Mouse (Mus musculus) embryonic facial prominence, embryonic 10.5 days (tissue): ENCODE data around the gene Casd1. TPM values are rescaled to one million over a fixed set of nuclear protein-coding genes. Genes with fewer than 3 reads are reported as not detected.

ENCODE experiments used
- DNase-seq: peaks from one replicate; pipeline ENCODE4 v3.0.0-alpha.2; 2017; ENCODE audit warnings: low spot score
- H3K27ac ChIP-seq: fragments of 300-500 bp; sonication (generic); replicated peaks from 2 replicates; pipeline ENCODE4 v1.5.1; 2016; ENCODE audit warnings: mild to moderate bottlenecking
- H3K27me3 ChIP-seq: fragments of 300-500 bp; sonication (generic); replicated peaks from 2 replicates; pipeline ENCODE4 v1.6.1; 2016; ENCODE audit warnings: low read depth, mild to moderate bottlenecking; ENCODE audit not compliant: poor library complexity, severe bottlenecking
- H3K36me3 ChIP-seq: fragments of 300-500 bp; sonication (generic); replicated peaks from 2 replicates; pipeline ENCODE4 v1.6.1; 2016; ENCODE audit warnings: mild to moderate bottlenecking, moderate library complexity
- H3K4me1 ChIP-seq: fragments of 300-500 bp; sonication (generic); 2 replicates; pipeline ENCODE4 v1.6.1; 2016
- H3K4me3 ChIP-seq: fragments of 300-500 bp; sonication (generic); 2 replicates; pipeline ENCODE4 v1.5.1; 2016; ENCODE audit warnings: mild to moderate bottlenecking, moderate library complexity
- H3K9me3 ChIP-seq: fragments of 300-500 bp; sonication (generic); 2 replicates; pipeline ENCODE4 v1.6.1; 2016; ENCODE audit warnings: mild to moderate bottlenecking
- WGBS: fragments of 180-500 bp; shearing (Covaris S2); methylation state at CpG from one replicate; pipeline ENCODE4 v1.1.7; 2016; 5-methylcytosine and 5-hydroxymethylcytosine counted together
- polyA plus RNA-seq: library from polyadenylated mRNA; unstranded; fragments of >200 nt; fragmentation: Nextera tagmentation; extraction: Ambion mirVana; gene quantifications from 2 replicates; pipeline ENCODE4 v1.2.1, GENCODE M21; 2016

Casd1 gene
- polyA plus RNA-seq: 48.0 and 48.5 TPM in 2 replicates

DNA sequence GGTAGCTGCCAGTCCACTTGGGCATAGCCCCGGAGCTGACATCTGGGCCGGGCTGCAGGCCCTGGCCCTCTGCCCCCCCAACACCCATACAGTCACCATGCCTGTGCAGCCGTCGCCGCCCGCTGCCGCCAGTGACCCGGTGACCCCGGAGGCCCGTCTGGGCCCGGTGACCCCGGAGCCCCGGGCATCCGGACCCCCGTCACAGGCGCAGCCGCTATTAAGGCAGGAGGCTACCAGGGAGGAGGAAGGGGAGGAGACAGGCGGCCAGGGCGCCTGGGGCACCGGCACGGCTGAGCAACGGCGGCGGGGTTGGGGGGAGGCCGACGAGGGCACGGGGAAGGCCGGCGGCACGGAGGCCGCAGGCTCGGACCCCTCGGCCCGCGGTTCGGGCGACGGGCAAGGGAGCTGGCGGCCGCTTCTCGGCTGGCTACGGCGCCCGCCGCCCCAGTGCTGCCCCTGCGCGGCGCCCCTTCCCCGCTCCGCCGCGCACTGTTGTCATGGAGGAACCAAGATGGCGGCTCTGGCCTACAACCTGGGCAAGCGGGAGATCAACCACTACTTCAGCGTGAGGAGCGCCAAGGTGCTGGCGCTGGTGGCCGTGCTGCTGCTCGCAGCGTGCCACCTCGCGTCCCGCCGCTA, at the start of gene Casd1:
Gene Casd1 (plus strand): TSS at position 182 of the 639 bp plus-strand sequence.
- Histone ChIP-seq H3K4me1 (peaks cover 57% of the 10 kb centered on the region), H3K27ac (peak within 1 kb of the TSS; percentile 100), H3K9me3 (no peaks in the 10 kb centered on the region), H3K4me3 (peak within 1 kb of the TSS; percentile 82), H3K27me3 (no peaks in the 10 kb centered on the region), H3K36me3 (no peaks in the 10 kb centered on the region)
- peak; percentile 83 for DNase-seq
- WGBS: under 1% methylated on average over 64 of the region's 64 CpGs

DNA sequence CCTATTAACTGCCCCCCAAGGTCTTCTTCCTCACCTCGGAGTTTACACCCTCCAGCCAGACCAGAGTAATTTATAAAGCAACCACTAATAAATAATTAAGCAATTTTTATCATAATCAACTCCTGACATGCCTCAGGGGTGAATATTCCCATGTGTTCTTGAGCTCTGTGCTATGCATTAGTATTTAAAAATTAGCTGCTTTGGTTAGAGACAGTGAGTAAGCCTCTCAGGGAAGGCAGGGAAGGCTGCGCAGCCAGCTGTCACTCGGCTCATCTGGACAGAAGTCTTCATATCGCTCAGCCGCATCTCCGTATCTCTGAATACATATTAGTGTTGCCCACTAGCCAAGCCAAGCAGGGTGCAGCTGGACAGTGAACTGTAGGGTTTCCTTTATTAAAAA, 45.3 kb upstream of the Casd1 start:
- H3K4me1 ChIP-seq: peaks cover 48% of the 10 kb centered on the region
- H3K9me3 ChIP-seq: no peaks in the 10 kb centered on the region
- H3K27me3 ChIP-seq: no peaks in the 10 kb centered on the region
- 62% methylated on average over 6 of the region's 6 CpGs for WGBS
- no peak for DNase-seq
- H3K27ac ChIP-seq: peak overlapping the region; percentile 67
- H3K4me3 ChIP-seq: no peak overlapping the region
- no peaks in the 10 kb centered on the region for H3K36me3 ChIP-seq

DNA sequence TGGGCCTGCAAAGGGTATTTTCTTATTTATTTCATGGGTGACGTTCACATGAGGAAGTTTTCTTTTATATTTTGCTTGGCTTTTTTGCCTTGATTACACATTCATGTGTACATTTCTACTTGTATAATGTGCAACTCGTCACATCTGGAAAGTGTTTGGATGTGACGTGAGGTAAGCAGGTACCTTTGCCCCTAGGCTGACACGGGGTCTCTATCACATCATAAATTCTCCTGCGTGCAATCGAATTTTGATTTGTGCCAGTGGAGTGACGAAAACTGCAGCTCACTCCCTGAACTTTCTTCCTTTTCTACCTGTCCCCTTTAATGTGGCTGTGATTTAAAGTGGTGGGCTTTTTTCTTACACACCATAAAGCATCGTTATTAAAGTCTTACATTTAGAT, 43.6 kb upstream of the Casd1 start:
- no peak overlapping the region for H3K4me3 ChIP-seq
- 46% methylated on average over 8 of the region's 8 CpGs for WGBS
- no peaks in the 10 kb centered on the region for H3K36me3 ChIP-seq
- H3K4me1 ChIP-seq: peaks cover 63% of the 10 kb centered on the region
- no peak for DNase-seq
- peak overlapping the region; percentile 68 for H3K27ac ChIP-seq
- H3K9me3 ChIP-seq: no peaks in the 10 kb centered on the region
- no peaks in the 10 kb centered on the region for H3K27me3 ChIP-seq

DNA sequence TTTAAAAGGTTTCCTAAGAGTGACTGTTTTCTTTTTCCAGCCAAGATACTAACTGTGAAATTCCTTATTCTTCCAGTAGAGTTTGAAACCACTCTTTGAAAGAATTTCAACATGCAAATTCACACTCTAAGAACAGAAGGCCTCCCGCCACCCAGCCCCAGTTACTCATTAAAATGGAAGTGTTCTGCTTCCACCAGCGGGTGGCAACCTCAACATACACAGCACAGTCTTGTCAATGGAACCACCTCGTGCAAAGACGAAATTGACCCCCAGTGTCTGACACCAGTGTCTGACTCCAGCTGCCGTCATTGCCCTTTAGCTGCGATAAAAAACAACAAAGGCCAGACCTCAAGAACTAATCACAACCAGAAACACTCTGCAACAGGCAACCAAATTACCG, 43.0 kb upstream of the Casd1 start:
- Histone ChIP-seq H3K4me3 (no peak overlapping the region), H3K27me3 (no peaks in the 10 kb centered on the region), H3K9me3 (no peaks in the 10 kb centered on the region), H3K4me1 (peaks cover 68% of the 10 kb centered on the region), H3K36me3 (no peaks in the 10 kb centered on the region), H3K27ac (peak overlapping the region; percentile 68)
- peak; percentile 80 for DNase-seq
- 9% methylated on average over 7 of the region's 7 CpGs for WGBS

DNA sequence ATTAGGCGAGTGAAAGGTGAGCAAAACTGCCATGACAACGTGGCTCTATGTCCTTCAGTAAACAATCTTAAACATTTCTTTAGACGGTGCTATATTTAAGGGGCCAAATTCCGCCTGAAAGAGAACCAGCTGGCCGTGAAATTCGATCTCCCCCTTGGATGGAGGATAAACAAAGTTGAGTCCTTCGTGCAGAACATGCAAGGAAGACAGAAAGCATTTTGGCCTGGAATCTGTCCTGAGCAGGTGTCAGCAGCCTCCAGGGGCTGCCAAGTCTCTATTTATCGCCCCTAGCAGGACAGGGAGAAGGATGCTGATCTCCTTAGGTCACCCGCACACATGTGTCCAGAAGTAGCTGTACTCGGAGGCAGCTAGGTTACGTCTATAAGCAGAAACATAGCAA, 39.5 kb upstream of the Casd1 start:
- DNase-seq: peak; percentile 78
- Histone ChIP-seq H3K36me3 (no peaks in the 10 kb centered on the region), H3K27ac (peak overlapping the region; percentile 75)

DNA sequence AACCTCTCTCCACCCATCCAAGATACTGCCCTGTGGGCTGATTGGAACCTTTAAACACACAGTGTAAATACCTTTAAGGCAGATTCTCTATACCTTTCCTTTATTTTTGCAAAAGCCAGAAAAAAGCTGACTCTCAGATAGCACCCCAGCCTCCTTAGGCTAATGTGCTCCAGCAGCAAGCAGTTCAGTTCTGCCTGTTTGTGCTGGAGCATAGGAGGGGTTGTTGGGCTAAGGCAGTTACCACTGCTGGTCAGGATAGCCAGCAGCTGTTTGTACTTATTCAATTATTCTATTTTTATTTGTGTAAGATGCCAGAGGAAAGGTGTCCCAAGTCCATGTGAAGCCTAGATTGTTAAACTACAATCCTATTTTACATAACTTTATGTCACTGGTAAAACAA, 39.0 kb upstream of the Casd1 start:
- H3K4me3 ChIP-seq: no peak overlapping the region
- no peaks in the 10 kb centered on the region for H3K9me3 ChIP-seq
- no peaks in the 10 kb centered on the region for H3K36me3 ChIP-seq
- H3K27ac ChIP-seq: peak overlapping the region; percentile 75
- H3K27me3 ChIP-seq: no peaks in the 10 kb centered on the region
- DNase-seq: peak; percentile 51
- H3K4me1 ChIP-seq: peaks cover 47% of the 10 kb centered on the region

More for the DNA sequence above, 39.5 kb upstream of the Casd1 start:
- H3K27me3 ChIP-seq: no peaks in the 10 kb centered on the region
- H3K4me3 ChIP-seq: no peak overlapping the region
- 9% methylated on average over 11 of the region's 11 CpGs for WGBS
- peaks cover 47% of the 10 kb centered on the region for H3K4me1 ChIP-seq
- H3K9me3 ChIP-seq: no peaks in the 10 kb centered on the region

DNA sequence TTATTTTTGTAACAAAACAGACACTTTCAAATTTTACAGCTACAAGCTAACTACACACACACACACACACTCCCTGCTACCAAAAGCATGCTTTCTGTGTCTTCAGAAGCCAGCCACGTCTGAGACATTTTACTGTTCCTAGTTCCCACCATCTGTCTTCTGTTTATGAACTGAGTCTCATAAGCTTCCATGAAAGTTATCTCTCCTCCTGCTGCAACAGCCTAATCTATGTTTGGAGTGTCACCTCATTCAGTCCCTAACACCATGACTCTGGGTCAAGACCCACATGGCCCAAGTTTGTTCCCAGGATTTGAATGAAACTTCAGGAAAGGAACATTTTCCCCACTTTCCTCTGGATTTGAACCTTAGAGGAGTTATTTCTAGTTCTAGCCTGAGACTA, 38.2 kb upstream of the Casd1 start:
- Histone ChIP-seq H3K36me3 (no peaks in the 10 kb centered on the region), H3K27ac (peak overlapping the region; percentile 72), H3K4me3 (no peak overlapping the region), H3K27me3 (no peaks in the 10 kb centered on the region), H3K4me1 (peaks cover 40% of the 10 kb centered on the region), H3K9me3 (no peaks in the 10 kb centered on the region)
- no peak for DNase-seq
- 28% methylated on average over 1 of the region's 1 CpGs for WGBS

DNA sequence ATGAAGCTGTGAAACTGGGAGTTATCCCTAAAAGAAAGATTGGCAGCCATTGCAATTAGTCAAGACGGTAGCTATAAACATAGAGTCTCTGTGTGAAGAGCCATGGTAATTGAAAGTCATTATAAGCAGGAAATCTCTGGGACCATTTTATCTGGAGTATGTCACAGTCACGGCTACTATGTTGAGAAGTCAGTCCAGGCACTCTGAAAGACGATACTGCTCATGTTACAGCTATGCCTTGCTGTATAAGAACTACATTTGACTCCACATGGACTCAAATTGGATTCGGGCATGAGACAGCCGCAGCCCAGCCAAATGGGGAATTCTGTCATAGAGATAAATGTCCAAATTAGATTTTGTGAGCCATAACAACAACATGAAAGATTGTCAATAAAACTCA, 37.2 kb upstream of the Casd1 start:
- 57% methylated on average over 5 of the region's 5 CpGs for WGBS
- Histone ChIP-seq H3K4me1 (peaks cover 33% of the 10 kb centered on the region), H3K9me3 (no peaks in the 10 kb centered on the region), H3K4me3 (no peak overlapping the region), H3K27me3 (no peaks in the 10 kb centered on the region), H3K27ac (no peak overlapping the region), H3K36me3 (no peaks in the 10 kb centered on the region)
- DNase-seq: no peak

DNA sequence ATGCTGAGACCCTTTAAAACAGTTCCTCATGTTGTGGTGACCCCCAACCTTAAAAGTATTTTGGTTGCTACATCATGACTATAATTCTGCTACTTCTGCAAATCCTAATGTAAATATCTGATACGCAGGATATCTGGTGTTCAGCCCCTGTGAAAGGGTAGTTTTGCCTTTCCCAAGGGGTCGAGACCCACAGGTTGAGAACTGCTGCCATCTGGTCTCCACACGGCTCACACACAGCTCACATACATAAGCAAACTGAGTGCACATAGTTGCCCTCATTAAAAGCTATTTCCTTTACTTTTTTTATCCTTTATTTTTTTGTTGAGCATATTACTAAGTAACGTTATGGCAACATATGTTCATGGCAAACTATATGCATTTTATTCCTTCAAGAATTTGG, 30.2 kb upstream of the Casd1 start:
- no peak overlapping the region for H3K4me3 ChIP-seq
- peak; percentile 70 for DNase-seq
- H3K27me3 ChIP-seq: no peaks in the 10 kb centered on the region
- peaks cover 17% of the 10 kb centered on the region for H3K4me1 ChIP-seq
- WGBS: 40% methylated on average over 4 of the region's 4 CpGs
- 0 out of 2 replicates have a peak overlapping the region, but pooled peaks have one; percentile 60 for H3K27ac ChIP-seq
- H3K9me3 ChIP-seq: no peaks in the 10 kb centered on the region
- no peaks in the 10 kb centered on the region for H3K36me3 ChIP-seq

DNA sequence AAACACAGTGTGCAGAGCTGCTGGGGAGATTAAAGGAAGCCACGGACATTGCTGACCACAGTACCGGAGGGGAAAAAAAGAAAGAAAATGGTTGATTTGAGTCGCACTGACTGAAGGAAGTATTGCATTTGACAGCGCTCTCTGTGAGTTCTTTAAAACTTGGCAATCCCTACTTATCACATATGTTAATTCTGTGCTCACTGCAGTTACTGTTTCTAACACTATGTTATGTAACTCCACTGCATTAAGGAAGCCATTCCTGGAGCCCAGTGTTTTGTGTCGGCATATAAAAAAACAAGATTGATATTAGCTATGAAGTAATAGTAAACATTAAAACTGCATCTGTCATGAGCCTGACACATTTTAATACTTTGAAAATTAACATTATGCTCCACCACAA, 22.9 kb upstream of the Casd1 start:
- H3K36me3 ChIP-seq: no peaks in the 10 kb centered on the region

DNA sequence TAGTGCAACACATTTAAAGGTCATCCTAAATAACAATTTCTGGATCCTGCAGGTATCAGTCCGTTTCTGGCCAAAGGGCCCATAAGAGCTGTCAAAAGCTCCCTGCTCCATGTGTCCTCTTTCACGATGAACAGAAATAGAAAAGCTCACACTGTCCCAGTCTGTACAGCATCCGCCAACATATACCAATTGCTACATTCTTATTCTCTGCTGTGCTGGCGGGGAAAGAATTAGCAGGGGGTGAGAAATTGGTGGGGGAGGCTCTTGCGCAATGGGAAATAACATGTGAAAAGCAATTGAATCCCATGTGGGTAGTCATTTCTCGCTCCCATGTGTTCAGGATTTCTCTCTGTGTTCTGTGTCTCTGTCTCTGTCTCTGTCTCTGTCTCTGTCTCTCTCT, 22.3 kb upstream of the Casd1 start:
- Histone ChIP-seq H3K36me3 (no peaks in the 10 kb centered on the region), H3K9me3 (no peaks in the 10 kb centered on the region), H3K27me3 (no peaks in the 10 kb centered on the region), H3K4me1 (peaks cover 8% of the 10 kb centered on the region), H3K4me3 (no peak overlapping the region), H3K27ac (no peak overlapping the region)
- no peak for DNase-seq
- 89% methylated on average over 6 of the region's 6 CpGs for WGBS

More for the DNA sequence above, 22.9 kb upstream of the Casd1 start:
- WGBS: 81% methylated on average over 5 of the region's 5 CpGs
- no peak for DNase-seq
- Histone ChIP-seq H3K27ac (no peak overlapping the region), H3K27me3 (no peaks in the 10 kb centered on the region), H3K4me3 (no peak overlapping the region), H3K4me1 (0 out of 2 replicates have a peak, but pooled peaks cover 5% of the 10 kb centered on the region), H3K9me3 (no peaks in the 10 kb centered on the region)

DNA sequence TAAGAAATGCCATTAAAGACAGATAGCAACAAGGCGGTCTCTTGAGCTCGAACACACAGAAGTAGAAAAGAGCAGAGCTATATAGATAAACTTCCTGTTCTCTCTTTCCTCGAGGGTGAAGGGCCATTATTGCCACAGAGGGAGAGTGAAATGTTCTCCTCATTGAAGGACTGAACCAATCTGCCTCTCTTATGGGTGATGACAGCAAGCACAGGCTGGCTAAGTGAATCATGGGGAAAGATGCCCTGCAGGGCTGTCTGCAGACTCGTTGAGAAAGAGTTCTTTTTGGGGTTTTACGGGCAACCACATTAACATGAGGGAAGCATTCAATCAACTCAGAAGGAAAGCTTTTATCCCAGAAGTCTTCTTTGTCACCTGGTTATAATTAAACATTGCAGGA, 21.0 kb upstream of the Casd1 start:
- H3K27ac ChIP-seq: no peak overlapping the region
- WGBS: 56% methylated on average over 5 of the region's 5 CpGs
- no peaks in the 10 kb centered on the region for H3K36me3 ChIP-seq
- H3K9me3 ChIP-seq: no peaks in the 10 kb centered on the region
- peaks cover 5% of the 10 kb centered on the region for H3K27me3 ChIP-seq
- H3K4me1 ChIP-seq: peaks cover 11% of the 10 kb centered on the region
- DNase-seq: no peak
- no peak overlapping the region for H3K4me3 ChIP-seq

DNA sequence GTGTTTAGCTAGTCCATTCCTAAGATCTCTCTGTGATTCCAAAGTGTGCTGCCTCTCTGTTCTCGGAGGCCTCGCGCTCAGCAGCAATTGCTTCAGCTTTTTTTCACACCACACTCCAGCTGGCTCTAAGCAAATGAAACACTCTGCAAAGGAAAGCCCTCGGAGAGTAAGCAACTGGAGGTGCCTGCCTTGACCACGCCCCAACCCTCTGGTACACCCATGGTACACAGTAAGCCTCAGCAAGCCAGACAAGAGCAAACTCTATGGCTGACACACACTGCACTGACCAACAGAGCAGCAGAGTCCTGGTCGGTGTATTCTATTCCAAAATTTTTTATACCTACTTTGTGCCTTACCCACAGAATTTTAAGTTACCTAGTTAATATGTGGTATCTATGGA, 17.2 kb upstream of the Casd1 start:
- H3K4me1 ChIP-seq: peaks cover 11% of the 10 kb centered on the region
- no peaks in the 10 kb centered on the region for H3K36me3 ChIP-seq
- no peak overlapping the region; the same call in 1 of the 2 replicates for H3K27ac ChIP-seq
- WGBS: 55% methylated on average over 6 of the region's 6 CpGs
- no peak for DNase-seq
- H3K27me3 ChIP-seq: peaks cover 8% of the 10 kb centered on the region
- H3K4me3 ChIP-seq: no peak overlapping the region
- H3K9me3 ChIP-seq: no peaks in the 10 kb centered on the region
